Mouse (Mus musculus) kidney, postnatal 14 days (tissue): ENCODE measurements around the gene Shroom3.

Experiments
- DNase-seq: peaks from one replicate; pipeline ENCODE4 v3.0.0; 2022; ENCODE audit warnings: mixed read lengths

The Shroom3 gene

GRCm38 (mm10) chr5:92698837-92699529 lies 15.7 kb downstream of the Shroom3 start:
- DNase-seq: no peak

- no peak for DNase-seq
These were observed 18.5 kb downstream of the Shroom3 start for GRCm38 (mm10) chr5:92701750-92702149.

- DNase-seq: no peak
These were observed 20.4 kb downstream of the Shroom3 start for GRCm38 (mm10) chr5:92703671-92704070.

- peak; percentile 23 for DNase-seq
These were observed 24.8 kb downstream of the Shroom3 start for GRCm38 (mm10) chr5:92707921-92708491.

- no peak for DNase-seq
These were observed 27.5 kb downstream of the Shroom3 start for GRCm38 (mm10) chr5:92710779-92711178.

GRCm38 (mm10) chr5:92711666-92712290 lies 28.5 kb downstream of the Shroom3 start:
- DNase-seq: no peak

GRCm38 (mm10) chr5:92712621-92713395 lies 29.6 kb downstream of the Shroom3 start:
- no peak for DNase-seq

- no peak for DNase-seq
These were observed 31.7 kb downstream of the Shroom3 start for GRCm38 (mm10) chr5:92714886-92715285.

- no peak for DNase-seq
These were observed 32.1 kb downstream of the Shroom3 start for GRCm38 (mm10) chr5:92715319-92715718.

- no peak for DNase-seq
These were observed 32.7 kb downstream of the Shroom3 start for GRCm38 (mm10) chr5:92715890-92716289.

- DNase-seq: no peak
These were observed 34.6 kb downstream of the Shroom3 start for GRCm38 (mm10) chr5:92717666-92718360.

- DNase-seq: no peak
These were observed 35.6 kb downstream of the Shroom3 start for GRCm38 (mm10) chr5:92718856-92719255.

- DNase-seq: no peak
These were observed 38.4 kb downstream of the Shroom3 start for GRCm38 (mm10) chr5:92721610-92722009.

- peak; percentile 71 for DNase-seq
These were observed 42.7 kb downstream of the Shroom3 start for GRCm38 (mm10) chr5:92725935-92726334.

- DNase-seq: peak; percentile 70
These were observed 45.1 kb downstream of the Shroom3 start for GRCm38 (mm10) chr5:92728252-92728828.

- DNase-seq: no peak
These were observed 46.0 kb downstream of the Shroom3 start for GRCm38 (mm10) chr5:92729221-92729620.

GRCm38 (mm10) chr5:92741802-92742201 lies 58.6 kb downstream of the Shroom3 start:
- DNase-seq: no peak

GRCm38 (mm10) chr5:92742701-92743100 lies 59.5 kb downstream of the Shroom3 start:
- DNase-seq: no peak

- no peak for DNase-seq
These were observed 62.4 kb downstream of the Shroom3 start for GRCm38 (mm10) chr5:92745390-92746253.

- no peak for DNase-seq
These were observed 68.3 kb downstream of the Shroom3 start for GRCm38 (mm10) chr5:92751488-92751887.

GRCm38 (mm10) chr5:92755241-92755775 lies 72.1 kb downstream of the Shroom3 start:
- no peak for DNase-seq
